Mouse (Mus musculus) erythroblast, embryonic 14.5 days (primary cell): Measurements from ENCODE around the gene Fam3c.

ENCODE experiments used
- GATA1 ChIP-seq: IDR thresholded peaks from 2 replicates; pipeline ENCODE4 v1.6.1; 2012; ENCODE audit warnings: low read length, inconsistent platforms, mixed read lengths
- TAL1 ChIP-seq: IDR thresholded peaks from 3 replicates; pipeline ENCODE4 v1.6.1; 2012; ENCODE audit warnings: low read length, inconsistent platforms, mixed read lengths

DNA sequence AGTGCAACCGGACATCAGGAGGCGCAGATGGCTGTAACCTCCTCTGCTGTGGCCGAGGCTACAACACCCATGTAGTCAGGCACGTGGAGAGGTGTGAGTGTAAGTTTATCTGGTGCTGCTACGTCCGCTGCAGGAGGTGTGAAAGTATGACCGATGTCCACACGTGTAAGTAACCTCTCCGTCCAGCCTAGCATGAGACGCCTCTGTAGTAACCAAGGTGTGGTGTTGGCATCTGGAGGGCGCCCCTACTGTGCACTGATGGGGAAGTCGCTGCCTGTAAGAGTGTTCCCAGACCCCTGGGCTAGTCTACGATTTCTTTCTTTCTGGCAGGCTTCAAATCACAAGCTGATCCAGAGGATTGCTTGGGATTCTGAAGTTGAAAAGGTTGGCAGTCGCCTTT, 58.0 kb downstream of the Fam3c start:
- TF ChIP-seq GATA1: no peak
- no peak for TF ChIP-seq TAL1
